Mouse (Mus musculus) liver, postnatal 0 days (tissue): ENCODE measurements at regions not wholly inside any gene's neighbourhood (a gene's known extent, or its start where the extent isn't known, plus 50 kb on each side); places are given as distances from the start of the nearest gene placed in this dataset.

ENCODE experiments used
- CTCF ChIP-seq: sonication (generic); IDR thresholded peaks from 2 replicates; pipeline ENCODE4 v1.5.1; 2016; ENCODE audit warnings: antibody characterized with exemption, low read depth
- EP300 ChIP-seq: IDR thresholded peaks from 2 replicates; pipeline ENCODE4 v1.6.1; 2016; ENCODE audit warnings: antibody characterized with exemption, low read depth, mild to moderate bottlenecking

DNA sequence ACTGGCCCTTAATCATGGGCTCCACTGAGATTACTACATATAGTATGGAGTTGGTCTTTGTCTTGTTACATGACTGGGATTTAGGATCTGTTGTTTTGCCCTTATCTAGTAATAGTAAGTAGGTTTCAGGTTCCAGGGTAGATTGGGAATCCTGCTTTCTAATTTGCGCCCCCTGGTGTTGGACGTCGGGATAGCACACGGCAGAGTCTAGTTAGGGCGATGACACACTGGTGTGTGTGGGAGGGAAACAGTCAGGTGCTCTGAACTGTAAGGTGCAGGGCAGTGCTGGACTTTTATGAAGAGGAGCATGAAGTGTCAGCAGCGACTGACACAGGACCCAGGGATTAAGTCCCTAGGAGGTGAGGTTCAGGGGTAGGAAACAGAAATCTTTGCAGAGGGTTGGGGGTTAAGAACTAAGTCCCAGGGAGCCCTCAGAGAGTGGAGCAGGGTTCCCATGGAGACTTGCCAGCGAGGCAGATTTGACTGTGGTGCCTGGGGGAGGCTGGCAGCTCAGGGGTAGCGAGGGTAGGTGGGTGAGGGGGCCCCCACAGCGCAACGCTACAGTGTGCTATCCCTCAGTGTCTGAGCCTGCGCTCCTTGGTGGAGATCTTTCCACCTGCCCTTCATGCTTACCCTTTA, 189.2 kb downstream of the Med10 start:
- peak; percentile 84 for TF ChIP-seq CTCF
- no peak for TF ChIP-seq EP300
